10 mouse cellular contexts compared by ENCODE assay signal in genomic region chr4:149396433-149397306, GRCm38 (mm10). TPM values are rescaled to one million over a fixed set of nuclear protein-coding genes. Genes with fewer than 3 reads are reported as not detected.
DNase-seq lines count a peak whose midpoint lies in the region; ATAC-seq lines count a peak whose summit lies in the region.
"Had no signal": no experiment of that assay in that cellular context is flagged by ENCODE, and none has a peak within 500 bp of the region (broad histone marks: within the 10 kb centered on the region; RNA-seq: fewer than 3 reads in every experiment).

No protein-coding gene starts in this region.

- H3K27me3 ChIP-seq in heart, embryonic 10.5 days (ENCODE audit: insufficient read depth, poor library complexity, severe bottlenecking): no peaks in the 10 kb centered on the region
- no peaks in the 10 kb centered on the region for H3K27me3 ChIP-seq in midbrain, embryonic 13.5 days
- no peaks in the 10 kb centered on the region for H3K27me3 ChIP-seq in midbrain, embryonic 16.5 days (ENCODE audit: control insufficient read depth, insufficient read depth, low read depth, low read length)
- H3K27me3 ChIP-seq in intestine, embryonic 16.5 days (replicated peaks; ENCODE audit: control insufficient read depth, insufficient read depth, low read length): no peaks in the 10 kb centered on the region
- H3K27me3 ChIP-seq in stomach, embryonic 16.5 days (ENCODE audit: control insufficient read depth, insufficient read depth, low read length): no peaks in the 10 kb centered on the region

- ATAC-seq in midbrain, embryonic 13.5 days: 0 out of 2 replicates have a peak, but pooled peaks have one; percentile 15
- no peak for ATAC-seq in midbrain, embryonic 16.5 days
- ATAC-seq in intestine, embryonic 16.5 days: peak; percentile 9
- ATAC-seq in stomach, embryonic 16.5 days (ENCODE audit: insufficient read depth, low FRiP score): peak; percentile 17

- DNase-seq in heart, embryonic 10.5 days (ENCODE audit: low spot score): peak; percentile 84
- no peak for DNase-seq in heart, postnatal 10 days
- no peak for DNase-seq in adrenal gland, adult 18-20 months (ENCODE audit: low spot score in 2 of 2)
- DNase-seq in urinary bladder, adult 18-20 months (ENCODE audit: low spot score in 2 of 2): no peak
- DNase-seq: cerebellum, adult 9-11 months had no signal

- peaks cover 87% of the 10 kb centered on the region for H3K4me1 ChIP-seq in heart, embryonic 10.5 days
- H3K4me1 ChIP-seq in midbrain, embryonic 13.5 days (replicated peaks): peaks cover 15% of the 10 kb centered on the region; the same call in 1 of the 2 replicates
- H3K4me1 ChIP-seq in midbrain, embryonic 16.5 days (ENCODE audit: control insufficient read depth, insufficient read depth, low read length): peaks cover 2% of the 10 kb centered on the region; the same call in 1 of the 2 replicates
- peaks cover 66% of the 10 kb centered on the region for H3K4me1 ChIP-seq in intestine, embryonic 16.5 days (ENCODE audit: control insufficient read depth, insufficient read depth, low read length)
- H3K4me1 ChIP-seq in stomach, embryonic 16.5 days (ENCODE audit: control insufficient read depth, insufficient read depth, low read length): peaks cover 42% of the 10 kb centered on the region

- peak overlapping the region; percentile 83 for H3K27ac ChIP-seq in heart, embryonic 10.5 days
- peak overlapping the region; percentile 56 for H3K27ac ChIP-seq in midbrain, embryonic 13.5 days
- H3K27ac ChIP-seq in midbrain, embryonic 16.5 days (ENCODE audit: low read length): no peak overlapping the region; the same call in 1 of the 2 replicates
- peak overlapping the region; percentile 76 for H3K27ac ChIP-seq in intestine, embryonic 16.5 days (ENCODE audit: low read length)
- peak overlapping the region; percentile 79 for H3K27ac ChIP-seq in stomach, embryonic 16.5 days (ENCODE audit: low read length)

- intact Hi-C loops in heart, postnatal 10 days (cut with DNase I): no loop called here

- no peak overlapping the region for H3K9ac ChIP-seq in midbrain, embryonic 13.5 days (replicated peaks)
- no peak overlapping the region for H3K9ac ChIP-seq in midbrain, embryonic 16.5 days (ENCODE audit: low read depth, low read length)
- peak overlapping the region; percentile 36; the same call in 1 of the 2 replicates for H3K9ac ChIP-seq in intestine, embryonic 16.5 days (ENCODE audit: low read depth, low read length)
- no peak overlapping the region for H3K9ac ChIP-seq in stomach, embryonic 16.5 days (ENCODE audit: low read length)

- peaks cover 30% of the 10 kb centered on the region for H3K36me3 ChIP-seq in heart, embryonic 10.5 days
- peaks cover 33% of the 10 kb centered on the region for H3K36me3 ChIP-seq in midbrain, embryonic 13.5 days
- H3K36me3 ChIP-seq in midbrain, embryonic 16.5 days (ENCODE audit: control insufficient read depth, insufficient read depth, low read length): no peaks in the 10 kb centered on the region
- H3K36me3 ChIP-seq in intestine, embryonic 16.5 days (ENCODE audit: control insufficient read depth, insufficient read depth, low read length): no peaks in the 10 kb centered on the region; the same call in 1 of the 2 replicates
- no peaks in the 10 kb centered on the region for H3K36me3 ChIP-seq in stomach, embryonic 16.5 days (ENCODE audit: control insufficient read depth, insufficient read depth, low read length)

- H3K9me3 ChIP-seq in heart, embryonic 10.5 days: no peaks in the 10 kb centered on the region
- no peaks in the 10 kb centered on the region for H3K9me3 ChIP-seq in midbrain, embryonic 13.5 days
- no peaks in the 10 kb centered on the region for H3K9me3 ChIP-seq in midbrain, embryonic 16.5 days (replicated peaks; ENCODE audit: control insufficient read depth, low read length, poor library complexity, severe bottlenecking)
- no peaks in the 10 kb centered on the region for H3K9me3 ChIP-seq in intestine, embryonic 16.5 days (ENCODE audit: control insufficient read depth, low read length)
- no peaks in the 10 kb centered on the region for H3K9me3 ChIP-seq in stomach, embryonic 16.5 days (replicated peaks; ENCODE audit: control insufficient read depth, low read length)

- no peak overlapping the region for H3K4me2 ChIP-seq in midbrain, embryonic 13.5 days (replicated peaks)
- H3K4me2 ChIP-seq in midbrain, embryonic 16.5 days (ENCODE audit: low read length): no peak overlapping the region
- 0 out of 2 replicates have a peak overlapping the region, but pooled peaks have one; percentile 26 for H3K4me2 ChIP-seq in intestine, embryonic 16.5 days (ENCODE audit: low read depth, low read length)
- no peak overlapping the region for H3K4me2 ChIP-seq in stomach, embryonic 16.5 days (ENCODE audit: low read depth, low read length)

- WGBS in heart, embryonic 10.5 days: 27% methylated on average over 21 of the region's 21 CpGs
- WGBS in midbrain, embryonic 13.5 days: 71% methylated on average over 21 of the region's 21 CpGs
- 72% methylated on average over 21 of the region's 21 CpGs for WGBS in midbrain, embryonic 16.5 days
- 47% methylated on average over 21 of the region's 21 CpGs for WGBS in intestine, embryonic 16.5 days
- 40% methylated on average over 21 of the region's 21 CpGs for WGBS in stomach, embryonic 16.5 days

- 0 out of 2 replicates have a peak overlapping the region, but pooled peaks have one; percentile 3 for H3K4me3 ChIP-seq in heart, embryonic 10.5 days
- no peak overlapping the region for H3K4me3 ChIP-seq in midbrain, embryonic 13.5 days (replicated peaks)
- no peak overlapping the region for H3K4me3 ChIP-seq in midbrain, embryonic 16.5 days (ENCODE audit: low read depth, low read length)
- no peak overlapping the region for H3K4me3 ChIP-seq in intestine, embryonic 16.5 days (ENCODE audit: low read length)
- H3K4me3 ChIP-seq in stomach, embryonic 16.5 days (replicated peaks; ENCODE audit: low read length): no peak overlapping the region

RNA-seq across cellular contexts. Expression of gene Ube4b, which starts 29.9 kb away (rescaled TPM):
- polyA plus RNA-seq in heart, embryonic 10.5 days (2016; fragmentation: Nextera tagmentation; extraction: Ambion mirVana): 57.1 and 62.9 TPM in 2 replicates
- total RNA-seq in heart, postnatal 10 days (2021): 10 to 100 TPM; 53.6 to 60.2 TPM
- polyA plus RNA-seq in midbrain, embryonic 13.5 days (2015; fragmentation: Nextera tagmentation; extraction: Ambion mirVana): 56.5 and 65.4 TPM in 2 replicates
- polyA plus RNA-seq in midbrain, embryonic 16.5 days (2015; fragmentation: Nextera tagmentation; extraction: Ambion mirVana): 54.1 and 57.9 TPM in 2 replicates
- 31.1 and 34.4 TPM in 2 replicates for polyA plus RNA-seq in intestine, embryonic 16.5 days (2015; fragmentation: Nextera tagmentation; extraction: Ambion mirVana)
- polyA plus RNA-seq in stomach, embryonic 16.5 days (2015; fragmentation: Nextera tagmentation; extraction: Ambion mirVana): 32.7 and 33.5 TPM in 2 replicates
- 10 to 100 TPM; 59.8 to 71.3 TPM for total RNA-seq in adrenal gland, adult 18-20 months (2021)

RNA-seq across cellular contexts. Expression of gene Rbp7, which starts 58.1 kb away (rescaled TPM):
- 0.67 and 1.3 TPM in 2 replicates for polyA plus RNA-seq in heart, embryonic 10.5 days (2016; fragmentation: Nextera tagmentation; extraction: Ambion mirVana)
- total RNA-seq in heart, postnatal 10 days (2021): 10 to 100 TPM; 35.2 to 76.0 TPM
- polyA plus RNA-seq in midbrain, embryonic 13.5 days (2015; fragmentation: Nextera tagmentation; extraction: Ambion mirVana): not detected in 2 replicates
- polyA plus RNA-seq in midbrain, embryonic 16.5 days (2015; fragmentation: Nextera tagmentation; extraction: Ambion mirVana): 0.43 TPM in 1 of 2 replicates, not detected in the other
- 1.9 and 2.2 TPM in 2 replicates for polyA plus RNA-seq in intestine, embryonic 16.5 days (2015; fragmentation: Nextera tagmentation; extraction: Ambion mirVana)
- polyA plus RNA-seq in stomach, embryonic 16.5 days (2015; fragmentation: Nextera tagmentation; extraction: Ambion mirVana): 4.0 and 4.8 TPM in 2 replicates
- total RNA-seq in adrenal gland, adult 18-20 months (2021): 10 to 100 TPM; 18.0 to 66.4 TPM
- total RNA-seq: layer of hippocampus, postnatal 14 days had no signal
